Mouse (Mus musculus) megakaryocyte-erythroid progenitor cell, adult 5-6 weeks (primary cell): ENCODE data around the gene Mroh7. TPM values are rescaled to one million over a fixed set of nuclear protein-coding genes. Genes with fewer than 3 reads are reported as not detected.
A peak's percentile ranks its signal among the peaks of the same experiment; 100 is the strongest.
"Not testable (repeated sequence)": the region's sequence is repeated elsewhere in the genome, so short reads cannot be mapped to it uniquely, and the experiment has no call there.

Experiments used
- ATAC-seq: replicated peaks from 2 replicates; pipeline ENCODE4 v1.8.0; 2016; ENCODE audit warnings: mild to moderate bottlenecking, inconsistent platforms; ENCODE audit not compliant: severe bottlenecking, poor library complexity, low FRiP score, low TSS enrichment
- total RNA-seq, 2 experiments: library from RNA; stranded (forward) in 1 of 2; stranded (reverse) in 1 of 2; fragments of 200-1000, 215-1000 nt in 1 of 2; fragments of >200 nt in 1 of 2; fragmentation: Nextera tagmentation in 1 of 2; gene quantifications; 2 replicates each; pipeline ENCODE4 v1.2.3; 2014 to 2017

Gene Mroh7
- total RNA-seq (2014; fragmentation: Nextera tagmentation), result not detected in 2 replicates
- total RNA-seq (2017), result not detected in 2 replicates

- no peak for ATAC-seq
These were observed at the start of gene Mroh7 for GRCm38 (mm10) chr4:106730814-106731213. Gene Mroh7, minus strand, starts transcription at chr4:106730925.

GRCm38 (mm10) chr4:106780045-106780444 lies 49.3 kb upstream of the Mroh7 start:
- no peak for ATAC-seq

GRCm38 (mm10) chr4:106778116-106778788 lies 47.5 kb upstream of the Mroh7 start:
- ATAC-seq, result peak; percentile 59; the same call in 1 of the 2 replicates

DNA sequence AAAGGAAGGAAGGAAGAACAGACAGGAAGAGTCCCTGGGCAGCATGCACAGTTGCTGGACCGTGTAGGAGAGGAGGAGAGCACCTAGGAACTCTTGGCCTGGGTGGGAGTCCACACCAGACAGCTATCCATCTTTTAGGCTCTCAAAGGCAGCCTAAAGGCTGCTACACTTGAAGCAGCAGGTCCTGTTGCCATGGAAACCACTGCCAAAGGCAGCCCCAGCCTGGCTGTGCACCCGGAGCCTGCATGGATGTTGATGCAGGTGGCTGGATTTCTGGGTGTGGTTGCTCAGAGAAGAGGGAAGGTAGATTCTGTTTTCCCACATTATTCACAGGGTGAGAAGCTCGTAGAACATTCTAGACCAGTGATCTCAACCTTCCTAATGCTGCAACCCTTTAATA lies 46.3 kb upstream of the Mroh7 start:
- ATAC-seq, result no peak

DNA sequence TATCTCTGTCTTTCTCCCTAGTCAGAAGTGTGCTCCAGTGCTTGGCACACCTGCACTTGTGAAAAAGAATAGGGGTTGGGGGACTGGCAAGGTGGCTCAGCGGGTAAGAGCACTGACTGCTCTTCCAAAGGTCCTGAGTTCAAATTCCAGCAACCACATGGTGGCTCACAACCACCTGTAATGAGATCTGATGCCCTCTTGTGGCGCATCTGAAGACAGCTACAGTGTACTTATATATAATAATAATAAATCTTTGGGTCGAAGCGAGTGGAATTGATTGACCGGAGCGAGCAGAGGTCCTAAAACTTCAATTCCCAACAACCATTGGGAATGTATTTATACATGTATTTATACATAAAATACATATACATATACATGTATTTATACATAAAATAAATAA lies 45.0 kb upstream of the Mroh7 start:
- not testable (repeated sequence) for ATAC-seq

- no peak for ATAC-seq
These were observed 41.8 kb upstream of the Mroh7 start for GRCm38 (mm10) chr4:106772558-106772957.

DNA sequence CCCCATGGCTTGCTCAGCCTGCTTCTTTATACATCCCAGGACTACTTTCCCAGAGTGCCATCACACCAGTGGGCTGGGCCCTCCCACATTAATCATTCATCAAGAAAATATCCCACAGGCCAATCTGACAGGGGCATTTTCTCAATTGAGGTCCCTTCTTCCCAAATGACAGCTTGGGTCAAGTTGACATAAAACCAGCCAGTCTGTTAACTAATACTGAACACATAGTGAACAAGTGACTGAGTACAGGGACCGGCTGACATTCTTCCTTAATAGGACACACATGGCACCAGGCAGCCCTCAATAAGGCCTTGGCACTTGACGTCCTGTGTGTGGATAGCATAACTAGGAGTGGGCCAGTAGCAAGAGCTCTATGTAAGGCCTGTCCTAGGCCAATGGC lies 38.6 kb upstream of the Mroh7 start:
- no peak; the same call in 1 of the 2 replicates for ATAC-seq

GRCm38 (mm10) chr4:106764166-106764565 lies 33.4 kb upstream of the Mroh7 start:
- no peak for ATAC-seq

- ATAC-seq, result no peak
These were observed 21.0 kb upstream of the Mroh7 start for GRCm38 (mm10) chr4:106751726-106752125.

DNA sequence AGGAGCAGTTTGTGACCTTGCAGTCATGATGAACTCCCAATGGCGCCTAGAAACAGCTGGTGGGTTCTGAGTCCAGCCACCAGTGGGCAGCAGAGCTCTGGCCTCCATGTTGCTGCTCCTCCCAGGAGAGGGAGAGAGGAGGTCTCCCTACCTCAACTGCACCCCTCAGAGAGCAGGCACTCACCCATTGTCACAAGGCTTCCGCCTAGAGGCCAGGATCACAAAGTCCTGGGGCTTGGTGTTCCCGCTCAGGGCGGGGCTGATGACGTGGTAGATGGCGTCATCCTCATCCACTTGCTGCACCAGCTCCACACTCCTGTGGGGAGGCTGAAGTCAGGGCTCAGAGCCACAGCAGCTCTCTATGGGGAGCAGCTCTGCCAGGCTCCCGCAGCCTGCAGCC lies 19.0 kb upstream of the Mroh7 start:
- peak; percentile 40; the same call in 1 of the 2 replicates for ATAC-seq

GRCm38 (mm10) chr4:106747001-106747580 lies 16.4 kb upstream of the Mroh7 start:
- ATAC-seq, result no peak

DNA sequence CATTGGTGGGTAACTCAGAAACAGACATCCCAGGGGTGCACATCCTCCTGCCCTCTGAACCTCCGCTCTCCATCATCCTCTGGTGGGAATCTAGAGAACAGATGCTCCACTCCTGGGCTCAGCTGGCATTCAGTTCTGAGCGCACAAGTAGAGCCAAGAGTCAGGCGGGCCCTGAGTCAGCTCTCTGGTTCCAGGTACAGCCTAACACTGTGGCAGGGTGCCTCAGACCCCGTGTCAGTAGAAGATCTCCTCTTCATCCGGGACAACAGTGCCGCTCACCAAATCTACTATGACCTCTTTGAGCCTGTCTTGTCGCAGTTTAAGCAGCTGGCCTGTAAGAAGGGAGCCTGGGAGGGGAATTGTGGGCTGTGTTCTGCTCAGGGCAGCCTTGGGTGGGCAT lies 15.1 kb upstream of the Mroh7 start:
- no peak for ATAC-seq

DNA sequence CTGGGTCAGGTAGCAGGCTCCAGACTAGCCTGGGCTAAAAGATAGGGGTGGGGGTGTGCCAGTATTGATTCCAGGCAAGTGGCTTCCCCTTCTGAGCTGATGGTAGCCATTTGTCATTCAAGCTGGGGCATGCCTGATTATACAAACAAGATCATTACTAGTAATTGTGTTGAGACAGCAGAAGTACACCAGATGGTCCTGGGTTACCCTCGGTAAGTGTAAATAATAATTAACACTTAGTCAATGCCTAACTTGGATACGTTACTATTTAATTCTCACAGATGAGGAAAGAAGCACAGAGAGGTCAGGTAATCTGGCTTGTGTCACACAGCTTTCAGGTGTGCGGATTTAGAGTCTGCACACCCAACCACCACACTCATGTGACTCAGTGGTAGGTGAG lies 7.2 kb upstream of the Mroh7 start:
- no peak for ATAC-seq

GRCm38 (mm10) chr4:106736884-106737283 lies 6.2 kb upstream of the Mroh7 start:
- not testable (repeated sequence) for ATAC-seq

- no peak for ATAC-seq
These were observed 2.9 kb upstream of the Mroh7 start, which contains the start of gene Fam151a for GRCm38 (mm10) chr4:106733636-106734035. Gene Fam151a, plus strand, starts transcription at chr4:106733889.

- ATAC-seq, result no peak
These were observed 10.1 kb downstream of the Mroh7 start for GRCm38 (mm10) chr4:106720631-106721030.

- no peak for ATAC-seq
These were observed 17.1 kb downstream of the Mroh7 start for GRCm38 (mm10) chr4:106713622-106714021.

DNA sequence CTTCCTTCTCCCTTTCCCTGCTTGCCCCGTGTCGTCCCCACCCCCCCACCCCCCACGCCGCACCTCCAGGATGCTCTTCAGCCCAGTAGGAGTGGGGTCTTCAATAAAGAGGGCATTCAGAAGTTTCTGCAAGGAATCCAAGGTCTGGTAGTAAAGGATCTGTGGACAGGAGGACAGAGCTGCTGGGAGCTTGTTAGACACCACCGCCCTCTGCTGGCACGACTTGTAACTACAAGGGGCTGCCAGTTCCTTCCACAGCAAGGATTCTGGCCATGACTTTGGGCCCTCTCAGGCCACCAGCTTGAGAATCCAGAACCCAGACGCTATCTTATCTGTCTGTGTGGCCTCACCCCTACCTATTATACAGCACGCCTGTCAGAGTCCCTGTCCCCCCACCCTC lies 22.3 kb downstream of the Mroh7 start:
- ATAC-seq, result peak; percentile 55; the same call in 1 of the 2 replicates

DNA sequence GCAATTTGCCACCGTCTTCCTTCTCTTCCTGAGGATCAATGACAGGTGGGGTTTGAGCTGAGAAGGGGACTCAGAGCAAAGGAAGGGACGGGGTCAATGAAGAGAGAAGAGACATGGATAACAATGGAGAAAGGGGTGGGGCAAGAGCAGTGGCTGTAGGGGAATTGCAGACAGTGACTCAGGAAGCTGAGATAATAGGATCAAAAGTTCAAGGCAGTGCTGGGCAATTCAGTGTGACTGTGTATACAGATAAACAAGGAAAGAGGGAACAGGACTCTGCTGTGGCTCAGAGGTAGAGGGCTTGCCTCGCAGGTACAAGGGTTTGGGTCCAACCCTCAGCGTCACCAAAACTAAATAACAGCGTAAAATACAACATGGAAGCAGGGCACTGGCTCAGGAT lies 22.8 kb downstream of the Mroh7 start:
- ATAC-seq, result no peak

DNA sequence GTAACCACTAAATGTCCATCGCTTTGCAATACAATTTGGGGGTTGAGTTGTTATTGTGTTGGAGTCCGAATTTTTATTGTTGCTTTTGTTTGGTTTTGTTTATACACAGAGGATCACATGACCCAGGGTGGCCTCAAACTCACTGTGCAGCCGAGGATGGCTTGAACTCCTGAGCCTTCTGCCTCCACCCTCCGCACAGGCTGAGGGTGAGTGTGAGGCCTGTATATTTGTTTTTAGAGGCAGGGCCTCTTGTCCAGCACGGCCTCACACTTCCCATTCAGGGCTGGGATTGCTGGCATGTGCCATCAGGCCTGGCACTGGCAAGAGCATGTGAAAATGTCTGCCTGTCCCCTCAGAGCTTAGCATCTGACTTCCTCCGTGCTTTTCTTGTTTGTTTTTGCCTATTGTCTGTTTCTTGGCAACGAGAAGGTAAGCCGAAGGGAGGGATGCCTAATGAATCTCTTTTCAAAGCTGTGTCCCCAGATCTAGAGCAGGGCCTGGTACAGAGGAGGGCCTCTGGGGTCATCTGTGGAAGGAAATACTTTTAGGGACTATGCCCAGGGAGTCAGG lies 25.5 kb downstream of the Mroh7 start:
- ATAC-seq, result no peak

DNA sequence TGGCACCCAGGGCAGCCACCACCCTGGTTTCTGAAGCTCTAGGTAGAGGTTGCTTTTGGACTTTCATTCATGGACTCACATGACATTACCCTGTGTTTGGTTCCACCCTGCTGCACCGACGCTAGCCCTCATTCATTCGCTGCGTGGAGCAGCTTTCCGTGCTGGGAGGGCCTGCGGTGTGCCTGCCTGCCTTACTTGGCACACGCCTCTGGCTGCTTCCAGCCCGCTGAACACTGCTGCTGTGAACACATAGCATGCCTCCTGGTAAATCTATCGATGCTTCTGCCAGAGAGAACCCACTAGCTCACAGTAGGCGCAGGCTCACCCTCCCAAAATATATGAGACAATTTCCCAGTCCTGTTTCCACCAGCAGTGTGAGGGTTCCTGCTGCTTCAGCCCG lies 26.3 kb downstream of the Mroh7 start:
- ATAC-seq, result no peak
